Mouse (Mus musculus) liver, postnatal 0 days (tissue): ENCODE measurements around the gene Usp37.

Experiments
- CTCF ChIP-seq: sonication (generic); IDR thresholded peaks from 2 replicates; pipeline ENCODE4 v1.5.1; 2016; ENCODE audit warnings: antibody characterized with exemption, low read depth
- EP300 ChIP-seq: IDR thresholded peaks from 2 replicates; pipeline ENCODE4 v1.6.1; 2016; ENCODE audit warnings: antibody characterized with exemption, low read depth, mild to moderate bottlenecking

- no peak for TF ChIP-seq CTCF
- no peak for TF ChIP-seq EP300
Measured at GRCm38 (mm10) chr1:74505393-74505720, 38.7 kb downstream of the Usp37 start.
